Mouse (Mus musculus) retina, postnatal 7 days (tissue): ENCODE data around the gene Gpr61.

Experiments
- DNase-seq: peaks from one replicate; pipeline ENCODE4 v3.0.0-alpha.2; 2012; ENCODE audit warnings: low read depth, low spot score

The Gpr61 gene

GRCm38 (mm10) chr3:108178756-108179715, 24.4 kb upstream of the Gpr61 start:
- no peak for DNase-seq

DNA sequence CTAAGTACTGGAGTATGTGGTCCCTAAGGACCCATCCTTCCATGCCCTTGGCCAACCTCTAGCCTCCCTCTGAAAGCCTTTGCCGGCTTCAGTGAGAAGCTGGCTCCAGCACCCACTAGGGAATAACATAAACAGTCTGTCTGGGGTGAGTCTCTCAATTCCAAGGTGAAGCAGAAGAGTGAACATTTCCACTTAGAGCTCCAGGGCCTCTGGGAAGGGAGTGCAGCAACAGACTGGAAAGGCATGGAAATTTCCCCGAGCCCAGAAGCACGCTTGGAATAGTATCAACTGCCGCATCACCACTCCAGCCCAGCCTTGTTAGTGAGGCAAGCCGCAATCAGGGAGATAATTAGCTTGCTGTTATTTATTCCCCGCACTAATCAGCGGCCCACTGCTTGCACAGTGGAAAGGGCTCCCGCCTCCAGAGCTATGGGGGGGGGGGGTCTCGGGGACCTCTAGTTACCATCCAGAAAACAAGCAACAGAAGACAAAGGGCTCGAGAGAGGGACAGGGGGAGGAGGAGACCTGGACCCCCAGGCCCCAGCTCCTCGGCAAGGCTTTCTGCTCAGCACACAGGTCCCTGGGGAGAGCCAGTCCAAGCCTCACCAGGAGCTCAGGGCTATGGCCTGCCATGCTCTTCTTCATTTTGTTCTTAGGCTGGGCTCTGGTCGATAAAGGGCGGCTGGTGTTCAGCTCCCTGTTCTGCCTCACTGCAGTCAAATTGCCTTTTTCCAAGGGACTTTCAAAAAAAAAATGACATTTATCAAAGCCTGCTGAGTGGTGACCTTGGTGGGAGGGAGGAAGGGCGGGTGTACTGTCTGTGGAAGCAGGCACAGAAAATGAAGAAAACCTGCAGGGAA, 20.2 kb upstream of the Gpr61 start:
- DNase-seq: no peak

- no peak for DNase-seq
These were observed 14.5 kb upstream of the Gpr61 start for GRCm38 (mm10) chr3:108169199-108169598.

DNA sequence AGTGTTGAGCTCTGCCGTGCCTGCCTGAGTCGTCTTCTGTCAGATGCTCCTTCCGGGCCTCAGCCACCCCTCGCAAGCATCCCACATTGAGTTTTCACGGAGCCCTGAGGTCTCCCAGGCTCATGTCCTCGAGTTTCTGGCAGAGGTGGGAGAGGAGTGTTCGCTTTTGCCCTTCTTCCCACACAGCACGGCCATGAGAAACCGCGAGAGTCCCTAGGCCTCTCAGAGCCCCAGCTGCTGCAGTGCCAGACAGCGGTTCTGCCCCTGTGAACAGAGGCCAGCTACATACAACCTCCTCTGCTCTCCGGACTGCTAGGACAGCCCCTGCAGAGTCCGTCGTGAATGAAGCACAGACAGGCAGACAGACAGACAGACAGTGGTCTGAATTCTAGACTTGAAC, 12.8 kb upstream of the Gpr61 start:
- DNase-seq: no peak

DNA sequence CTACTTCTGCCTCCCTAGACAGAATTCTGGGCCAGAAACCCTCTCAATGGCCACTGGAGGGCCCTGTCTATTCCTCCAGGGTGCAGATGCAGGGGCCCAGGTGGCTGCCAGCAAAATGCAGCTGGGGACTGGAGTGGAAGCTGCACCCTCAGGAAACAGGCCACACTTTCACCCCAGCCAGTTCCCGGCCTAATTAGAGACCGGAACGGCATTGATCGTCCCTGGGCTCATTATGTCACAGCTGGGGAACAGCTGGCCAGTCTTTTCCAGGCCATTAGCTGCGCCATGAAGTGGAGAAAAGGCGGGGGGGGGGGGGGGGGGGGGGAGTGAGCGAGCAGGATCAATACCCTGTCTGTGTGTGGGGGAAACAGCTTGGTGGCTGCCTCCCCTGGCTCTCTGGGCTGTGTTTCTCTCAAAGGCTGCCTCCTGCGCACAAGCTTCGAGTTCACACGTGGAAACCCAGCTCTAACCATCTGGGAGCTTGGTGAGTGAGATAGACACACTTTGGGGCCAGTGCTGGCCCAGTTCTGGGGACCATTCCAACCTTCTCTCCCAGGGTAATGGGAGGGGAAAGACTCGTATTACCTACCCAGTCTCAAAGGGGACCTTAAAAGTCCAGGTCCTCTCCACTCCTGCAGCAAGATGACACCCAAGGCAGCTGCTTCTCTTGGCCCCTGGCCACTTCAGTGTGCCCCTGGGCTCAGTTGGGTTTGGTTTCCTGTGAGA, 12.0 kb upstream of the Gpr61 start:
- no peak for DNase-seq

- no peak for DNase-seq
These were observed 11.0 kb upstream of the Gpr61 start for GRCm38 (mm10) chr3:108165532-108166315.

DNA sequence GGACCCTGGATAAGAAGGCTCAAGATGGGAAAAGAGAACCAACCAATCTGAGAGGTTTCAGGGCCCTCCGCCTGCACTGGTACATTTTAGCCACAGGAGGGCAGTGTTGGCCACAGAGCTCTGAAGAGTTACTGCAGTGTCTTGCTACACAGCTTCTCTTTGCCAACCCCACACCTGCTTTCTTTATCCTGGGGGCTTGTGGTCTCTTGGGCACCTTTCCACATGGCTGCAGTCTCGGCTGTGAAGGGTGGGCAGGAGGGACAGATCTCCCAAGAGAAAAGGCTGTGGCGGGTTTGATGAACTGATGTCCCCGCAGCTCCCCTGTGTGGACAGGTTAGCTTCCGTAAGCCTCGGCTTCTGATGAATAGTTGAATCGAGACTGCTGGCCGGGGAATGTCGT, 10.1 kb upstream of the Gpr61 start:
- DNase-seq: peak; percentile 67

DNA sequence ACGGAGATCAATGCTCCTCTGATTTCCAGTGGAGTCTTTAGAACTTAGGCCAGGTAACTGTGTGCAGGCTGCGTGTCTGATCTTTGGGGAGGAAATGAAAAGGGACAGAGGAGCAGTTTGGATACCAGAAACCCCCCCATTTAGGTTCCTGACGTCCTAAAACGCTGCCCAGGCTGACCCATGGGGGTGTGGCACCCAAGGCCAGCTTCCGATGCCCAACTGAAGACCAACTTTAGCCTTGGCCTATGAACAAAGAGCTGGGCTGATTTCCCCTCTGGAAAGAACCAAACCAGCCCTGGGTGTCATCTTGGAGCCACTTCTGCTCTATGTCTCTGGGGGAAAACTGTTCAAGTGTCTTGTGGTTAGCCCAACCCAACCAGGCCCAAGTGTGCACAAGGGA, 9.4 kb upstream of the Gpr61 start:
- no peak for DNase-seq

- no peak for DNase-seq
These were observed 3.8 kb upstream of the Gpr61 start for GRCm38 (mm10) chr3:108158383-108159037.

DNA sequence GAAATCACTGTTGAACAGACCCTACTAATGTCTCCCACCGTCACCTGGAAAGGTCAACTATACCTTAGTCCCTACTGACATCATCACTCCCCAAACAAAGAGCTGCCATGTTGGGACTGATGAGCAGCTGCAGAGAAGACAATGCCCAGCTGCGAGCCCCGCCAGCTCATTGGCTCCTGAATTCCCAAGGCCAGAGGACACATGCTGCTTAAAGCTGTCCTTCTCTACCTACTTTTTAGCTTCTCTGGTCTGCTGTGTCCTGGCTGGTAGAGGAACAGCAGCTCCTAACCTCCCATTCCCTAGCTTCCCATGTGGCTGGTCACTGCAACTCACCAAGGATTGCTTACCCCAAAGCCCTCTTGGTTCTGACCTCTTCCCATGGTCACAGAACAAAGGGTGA, 2.4 kb downstream of the Gpr61 start:
- DNase-seq: no peak

DNA sequence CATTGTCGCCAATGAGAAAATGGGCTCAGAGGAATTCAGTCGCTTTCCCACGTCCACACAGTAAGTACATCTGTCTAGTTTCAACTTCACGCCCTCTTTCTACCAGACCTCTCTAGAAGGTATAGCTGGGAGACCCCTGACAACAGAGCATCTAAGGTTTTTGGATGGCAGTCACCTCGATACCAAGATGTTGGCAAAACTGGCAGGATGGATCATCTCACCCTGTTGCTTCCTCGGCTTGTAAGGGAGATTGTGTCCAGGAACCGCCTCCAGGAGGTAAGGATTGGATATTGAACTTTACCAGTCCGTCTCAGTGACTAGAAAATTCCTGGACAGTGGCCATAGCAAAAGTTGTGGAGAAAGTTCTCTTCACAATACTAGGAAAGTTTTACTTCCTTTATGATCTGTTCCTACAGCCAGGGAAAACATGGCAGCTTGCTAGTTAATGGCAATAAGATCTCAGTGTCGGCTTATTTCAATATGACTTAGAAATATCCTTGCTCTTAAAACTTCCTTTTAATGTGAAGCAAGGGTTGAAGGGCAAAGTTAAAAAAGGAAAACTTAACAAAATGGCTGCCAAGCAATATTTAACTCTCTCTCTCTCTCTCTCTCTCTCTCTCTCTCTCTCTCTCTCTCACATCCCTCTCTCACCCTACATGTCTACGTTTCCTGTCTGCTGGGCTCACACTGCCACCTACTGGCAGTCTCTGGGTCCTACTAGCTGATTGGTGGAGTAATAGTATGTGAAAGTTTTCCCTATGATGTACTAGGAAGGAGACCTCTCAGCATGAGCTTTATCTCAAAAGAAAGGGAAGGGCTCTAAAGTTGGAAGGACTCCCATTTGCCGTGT, 7.1 kb downstream of the Gpr61 start:
- peak; percentile 89 for DNase-seq

GRCm38 (mm10) chr3:108146671-108147070, 8.0 kb downstream of the Gpr61 start:
- DNase-seq: no peak

DNA sequence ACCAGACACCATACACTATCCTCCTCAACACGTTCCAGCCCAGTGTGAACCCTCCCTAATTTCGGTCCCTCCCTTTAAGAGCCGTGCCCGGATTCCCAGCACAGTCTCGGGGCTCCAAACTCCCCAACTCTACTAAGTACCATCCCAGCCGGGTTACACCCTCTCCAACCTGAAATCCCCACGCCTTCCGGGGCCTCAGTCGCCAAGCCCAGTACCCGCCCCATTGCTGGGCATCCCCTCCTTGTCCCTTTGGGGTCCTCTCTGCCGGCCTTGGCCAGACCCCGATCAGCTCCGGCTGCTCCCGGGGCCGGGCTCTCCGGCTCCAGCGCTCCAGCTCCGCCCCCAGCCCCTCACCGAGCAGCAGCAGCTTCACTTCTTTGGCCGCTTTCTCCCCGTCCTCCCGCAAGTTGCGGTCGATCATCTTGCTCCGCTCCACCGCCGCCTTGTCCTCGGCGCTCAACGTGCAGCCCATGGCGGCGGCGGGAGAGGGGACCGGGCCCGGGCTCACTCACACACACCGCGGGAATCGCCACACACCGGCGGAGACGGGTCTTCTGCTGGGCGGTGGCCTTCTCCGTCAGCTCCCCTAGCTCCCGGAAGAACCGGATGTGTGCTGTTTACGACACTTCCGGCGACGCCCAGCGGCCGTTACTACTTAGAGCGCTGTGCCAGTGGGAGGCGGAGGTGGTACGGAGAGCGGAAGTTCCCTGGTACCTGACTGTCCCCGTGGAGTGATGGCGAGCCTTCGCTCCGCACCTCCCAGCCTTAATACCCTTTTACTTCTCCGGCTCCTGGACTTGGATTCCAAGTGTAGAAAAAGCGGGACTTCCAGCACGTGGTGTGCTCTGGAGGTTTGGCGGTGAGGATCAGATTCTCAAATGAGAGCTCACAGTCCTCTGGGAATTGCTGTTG, 8.9 kb downstream of the Gpr61 start, which contains the start of gene Gnai3:
TSS of gene Gnai3 (minus strand) at position 613 of the 912 bp plus-strand sequence.
- peak; percentile 87 for DNase-seq

DNA sequence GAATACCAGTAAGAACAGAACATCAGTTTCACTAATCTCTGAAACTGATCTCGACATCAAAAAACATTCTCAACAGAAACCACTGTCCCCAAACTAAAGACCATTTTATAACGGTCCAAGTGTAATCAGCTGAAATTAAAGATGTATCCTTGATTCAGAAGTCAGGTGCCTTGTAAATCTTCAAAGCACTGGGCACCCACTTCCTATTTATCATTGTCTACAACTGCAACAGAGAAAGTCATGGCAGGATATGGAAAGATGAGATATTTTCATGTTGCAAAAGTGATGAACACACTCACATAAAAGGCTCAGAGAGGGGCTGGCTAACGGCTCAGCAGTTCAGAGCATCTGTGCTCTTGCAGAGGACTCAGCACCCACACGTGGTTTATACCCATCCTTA, 13.9 kb downstream of the Gpr61 start:
- DNase-seq: no peak

- DNase-seq: no peak
These were observed 15.6 kb downstream of the Gpr61 start for GRCm38 (mm10) chr3:108139113-108139512.

- no peak for DNase-seq
These were observed 20.0 kb downstream of the Gpr61 start for GRCm38 (mm10) chr3:108134701-108135100.

DNA sequence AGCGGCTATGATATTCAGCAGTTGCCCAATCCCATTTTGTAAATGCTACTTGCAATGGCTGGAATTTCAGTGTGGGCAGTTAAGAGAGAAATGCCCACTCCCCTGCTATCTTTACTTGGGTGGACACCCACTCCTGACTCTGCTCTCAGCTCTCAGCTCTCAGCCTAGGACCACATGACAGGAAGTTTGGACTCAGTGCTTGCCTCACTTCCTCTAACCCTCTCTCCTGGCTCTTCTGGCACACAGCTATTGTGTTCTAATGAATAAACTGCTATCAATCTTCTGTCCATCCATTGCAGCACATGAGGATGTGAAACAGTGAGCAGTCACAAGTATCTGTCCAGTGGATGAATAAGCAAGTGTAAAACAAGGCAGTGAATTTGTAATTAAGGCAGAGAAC, 22.2 kb downstream of the Gpr61 start:
- no peak for DNase-seq

- no peak for DNase-seq
These were observed 22.9 kb downstream of the Gpr61 start for GRCm38 (mm10) chr3:108131821-108132220.
